Mouse (Mus musculus) liver, adult 10 weeks (tissue): ENCODE measurements around the gene Vdac2. TPM values are rescaled to one million over a fixed set of nuclear protein-coding genes. Genes with fewer than 3 reads are reported as not detected.

Source experiments
- polyA plus RNA-seq: library from polyadenylated mRNA; stranded (reverse); fragments of 350-450 nt; fragmentation: Illumina TruSeq; extraction: RNeasy Lipid Tissue Mini Kit (QIAGEN cat#74804); gene quantifications from one replicate; pipeline ENCODE4 v1.2.3, GENCODE M21; 2014; ENCODE audit warnings: low read depth, low replicate concordance

Vdac2 gene
- polyA plus RNA-seq, result 141 TPM

DNA sequence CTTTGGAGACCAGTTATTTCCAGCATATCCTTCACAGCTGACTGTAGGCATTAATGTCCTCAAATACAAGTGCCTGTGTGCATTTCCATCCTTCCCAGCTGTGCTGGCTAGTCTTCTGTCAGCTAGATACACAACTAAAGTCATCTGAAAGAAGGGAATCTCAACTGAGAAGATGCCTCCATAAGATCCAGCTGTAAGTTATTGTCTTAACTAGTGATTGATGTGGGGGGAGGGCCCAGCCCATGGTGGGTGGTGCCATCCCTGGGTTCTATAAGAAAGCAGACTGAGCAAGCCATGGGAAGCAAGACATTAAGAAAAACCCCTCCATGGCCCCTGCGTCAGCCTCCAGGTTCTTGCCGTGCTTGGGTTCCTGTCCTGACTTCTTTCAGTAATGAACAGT, at the start of gene Vdac2:
Gene Vdac2, plus strand, starts transcription at position 301 of the 400 bp plus-strand sequence.

GRCm38 (mm10) chr14:21848166-21849154, 23.4 kb downstream of the Vdac2 start, which contains the start of gene Comtd1:
Gene Comtd1, minus strand, starts transcription at chr14:21848977.

Other genes starting within 250 kb of the Vdac2 start
- not detected for gene Dupd1, start 110.7 kb upstream of the Vdac2 start, polyA plus RNA-seq
- 22.6 TPM for gene Samd8, start 74.7 kb upstream of the Vdac2 start, polyA plus RNA-seq
- not detected for gene Dusp13, start 74.1 kb upstream of the Vdac2 start, polyA plus RNA-seq
- gene Comtd1, start 23.7 kb downstream of the Vdac2 start, polyA plus RNA-seq, result 0.21 TPM
- gene Zfp503, start 164.4 kb downstream of the Vdac2 start, polyA plus RNA-seq, result 1.4 TPM
- gene Lrmda, start 194.5 kb downstream of the Vdac2 start, polyA plus RNA-seq, result not detected